Mouse (Mus musculus): ENCODE results near the gene Lrrc45.

DNA sequence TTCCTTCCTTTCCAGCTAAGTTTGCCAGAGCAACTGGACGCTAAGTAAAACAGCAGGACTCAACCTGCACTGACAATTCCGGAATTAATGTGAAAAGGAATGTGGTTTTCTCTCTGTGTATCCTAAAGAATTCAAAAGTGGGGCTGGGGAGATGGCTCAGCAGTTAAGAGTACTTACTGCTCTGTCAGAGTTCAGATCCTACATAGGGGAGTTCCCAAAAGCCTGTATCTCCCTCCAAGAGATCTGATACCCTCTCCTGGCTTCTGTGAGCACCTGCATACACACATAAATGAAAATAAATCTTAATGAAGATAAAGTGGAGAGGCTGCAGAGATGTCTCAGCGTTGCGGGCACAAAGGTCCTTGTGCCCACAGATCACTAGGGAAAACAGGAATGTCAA, 37.9 kb downstream of the Lrrc45 start:
- TF ChIP-seq POLR2A (IDR thresholded peaks at IDR 0.05; ENCODE audit: insufficient read length, low read depth) (no peak), CEBPB (IDR thresholded peaks at IDR 0.05; ENCODE audit: insufficient read depth, poor library complexity, severe bottlenecking) (no peak), MYOD1 (IDR thresholded peaks at IDR 0.05; ENCODE audit: control insufficient read depth in 1 of 3, insufficient read length in 2 of 3, low read depth in 2 of 3) (no peak), E2F4 (IDR thresholded peaks at IDR 0.05; ENCODE audit: insufficient read depth) (no peak), USF1 (IDR thresholded peaks at IDR 0.05; ENCODE audit: low read depth) (no peak), POLR2AphosphoS2 (IDR thresholded peaks at IDR 0.05; ENCODE audit: insufficient read length, low read depth) (no peak), MAX (IDR thresholded peaks at IDR 0.05; ENCODE audit: low read depth) (no peak), MYOG (IDR thresholded peaks at IDR 0.05; ENCODE audit: control insufficient read depth in 1 of 3, insufficient read depth in 1 of 3, insufficient read length in 2 of 3, low read depth in 2 of 3) (no peak), TCF12 (IDR thresholded peaks at IDR 0.05; ENCODE audit: insufficient read depth, poor library complexity, severe bottlenecking) (no peak), SRF (IDR thresholded peaks at IDR 0.05; ENCODE audit: control insufficient read depth, insufficient read length, low read depth) (no peak)
